Mouse (Mus musculus): ENCODE results near the gene Jam3. TPM values are rescaled to one million over a fixed set of nuclear protein-coding genes. Genes with fewer than 3 reads are reported as not detected.
A peak's percentile ranks its signal among the peaks of the same experiment; 100 is the strongest.

Jam3 gene
- polyA plus RNA-seq, 1 experiment from 2014 or later, result 68.9 TPM

GRCm38 (mm10) chr9:27106081-27106480 lies 49.1 kb downstream of the Jam3 start:
- Histone ChIP-seq H3K9me3 (no peaks in the 10 kb centered on the region), H3K4me3 (no peak overlapping the region), H3K4me2 (no peak overlapping the region), H3K9ac (no peak overlapping the region), H3K27me3 (no peaks in the 10 kb centered on the region), H3K36me3 (peaks cover 44% of the 10 kb centered on the region), H3K27ac (replicated peaks) (no peak overlapping the region), H3K4me1 (replicated peaks) (peaks cover 27% of the 10 kb centered on the region)
- peak; percentile 55; the same call in 1 of the 2 replicates for ATAC-seq (ENCODE audit: low read depth)
- WGBS, result 38% methylated on average over 1 of the region's 1 CpGs

- Histone ChIP-seq H3K4me2 (no peak overlapping the region), H3K4me3 (no peak overlapping the region), H3K4me1 (replicated peaks) (peaks cover 6% of the 10 kb centered on the region; the same call in 1 of the 2 replicates), H3K9me3 (no peaks in the 10 kb centered on the region), H3K27ac (replicated peaks) (no peak overlapping the region), H3K9ac (no peak overlapping the region), H3K27me3 (no peaks in the 10 kb centered on the region), H3K36me3 (peaks cover 87% of the 10 kb centered on the region)
- no peak for ATAC-seq (ENCODE audit: low read depth)
- 93% methylated on average over 6 of the region's 6 CpGs for WGBS
These were observed 53.8 kb downstream of the Jam3 start for GRCm38 (mm10) chr9:27101466-27101865.

DNA sequence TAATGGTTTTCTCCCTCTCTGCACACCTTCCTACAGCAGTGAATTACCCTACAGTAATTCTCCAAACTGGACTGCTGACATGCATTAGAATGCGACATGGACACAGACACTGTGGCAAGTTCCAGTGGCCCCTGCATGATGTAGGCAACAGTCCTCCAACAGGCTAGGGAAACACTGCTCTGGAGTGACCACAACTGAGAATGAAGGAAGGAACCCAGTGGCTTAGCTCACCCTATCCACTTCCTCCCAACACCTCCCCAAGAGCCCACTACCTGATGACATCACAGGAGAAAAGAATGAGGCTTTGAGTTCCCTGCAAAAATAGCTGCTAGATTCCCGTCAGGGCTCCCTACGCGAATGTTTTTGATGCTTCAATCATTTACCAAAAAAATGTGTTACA lies 55.7 kb downstream of the Jam3 start:
- H3K4me1 ChIP-seq (replicated peaks), result 0 out of 2 replicates have a peak, but pooled peaks cover 4% of the 10 kb centered on the region
- H3K27me3 ChIP-seq, result no peaks in the 10 kb centered on the region
- 88% methylated on average over 4 of the region's 4 CpGs for WGBS
- H3K4me2 ChIP-seq, result no peak overlapping the region
- ATAC-seq (ENCODE audit: low read depth), result no peak
- H3K9me3 ChIP-seq, result no peaks in the 10 kb centered on the region
- H3K36me3 ChIP-seq, result peaks cover 93% of the 10 kb centered on the region
- no peak overlapping the region for H3K4me3 ChIP-seq
- H3K9ac ChIP-seq, result no peak overlapping the region
- H3K27ac ChIP-seq (replicated peaks), result no peak overlapping the region

- Histone ChIP-seq H3K27ac (replicated peaks) (no peak overlapping the region), H3K36me3 (peaks cover 92% of the 10 kb centered on the region), H3K4me2 (no peak overlapping the region), H3K9me3 (no peaks in the 10 kb centered on the region), H3K4me3 (no peak overlapping the region), H3K27me3 (no peaks in the 10 kb centered on the region), H3K4me1 (replicated peaks) (0 out of 2 replicates have a peak, but pooled peaks cover 4% of the 10 kb centered on the region), H3K9ac (no peak overlapping the region)
- WGBS, result 85% methylated on average over 8 of the region's 8 CpGs
- no peak for ATAC-seq (ENCODE audit: low read depth)
These were observed 56.7 kb downstream of the Jam3 start for GRCm38 (mm10) chr9:27098557-27098956.

DNA sequence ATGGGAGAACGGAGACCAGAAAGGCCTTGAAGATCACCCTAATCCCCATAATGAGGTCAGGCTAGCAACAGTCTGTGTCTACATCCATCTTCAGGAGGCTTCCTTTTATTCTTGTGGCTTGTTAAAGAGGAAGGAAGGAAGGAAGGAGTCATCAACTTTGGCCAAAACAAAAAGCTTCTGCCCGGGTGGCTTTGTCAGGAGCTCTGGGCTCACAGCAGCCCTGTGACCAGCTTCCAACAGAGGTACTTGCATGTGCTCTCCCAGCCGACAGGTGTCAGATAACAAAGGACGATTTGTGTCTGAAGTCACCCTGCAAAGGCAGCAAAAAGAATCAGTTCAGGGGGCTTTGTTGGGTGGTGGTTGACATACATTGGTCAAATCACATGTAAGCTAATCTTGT lies 57.1 kb downstream of the Jam3 start:
- Histone ChIP-seq H3K27ac (replicated peaks) (no peak overlapping the region), H3K4me1 (replicated peaks) (0 out of 2 replicates have a peak, but pooled peaks cover 4% of the 10 kb centered on the region), H3K9ac (no peak overlapping the region), H3K9me3 (no peaks in the 10 kb centered on the region), H3K36me3 (peaks cover 92% of the 10 kb centered on the region), H3K27me3 (no peaks in the 10 kb centered on the region), H3K4me2 (no peak overlapping the region), H3K4me3 (no peak overlapping the region)
- no peak for ATAC-seq (ENCODE audit: low read depth)
- 23% methylated on average over 4 of the region's 4 CpGs for WGBS

DNA sequence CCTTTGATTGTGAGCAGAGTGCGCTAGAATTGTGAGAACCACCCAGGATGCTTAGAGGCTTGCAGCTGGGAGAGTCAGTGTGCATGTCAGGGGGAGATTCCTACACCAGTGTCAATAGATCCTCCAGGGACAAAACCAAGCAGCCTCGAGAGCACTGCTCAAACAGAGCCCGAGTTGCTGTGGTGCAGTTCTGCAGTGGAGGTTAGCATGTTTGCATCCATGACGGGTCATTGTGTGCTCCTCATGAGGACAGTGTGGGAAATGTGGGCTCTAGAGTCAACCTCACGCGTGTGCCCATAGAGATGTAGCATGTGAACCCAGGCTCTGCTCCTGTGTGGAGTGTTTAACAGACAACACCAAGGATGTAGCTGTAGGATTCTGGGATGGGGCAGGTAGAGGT lies 62.3 kb downstream of the Jam3 start:
- Histone ChIP-seq H3K27me3 (no peaks in the 10 kb centered on the region), H3K27ac (replicated peaks) (no peak overlapping the region), H3K4me2 (no peak overlapping the region), H3K9me3 (no peaks in the 10 kb centered on the region), H3K36me3 (peaks cover 90% of the 10 kb centered on the region), H3K4me3 (no peak overlapping the region), H3K9ac (no peak overlapping the region), H3K4me1 (replicated peaks) (0 out of 2 replicates have a peak, but pooled peaks cover 1% of the 10 kb centered on the region)
- WGBS, result 88% methylated on average over 6 of the region's 6 CpGs
- no peak for ATAC-seq (ENCODE audit: low read depth)

GRCm38 (mm10) chr9:27090801-27091775 lies 64.1 kb downstream of the Jam3 start:
- Histone ChIP-seq H3K27me3 (no peaks in the 10 kb centered on the region), H3K27ac (replicated peaks) (no peak overlapping the region), H3K4me1 (replicated peaks) (no peaks in the 10 kb centered on the region), H3K36me3 (peaks cover 94% of the 10 kb centered on the region), H3K9me3 (no peaks in the 10 kb centered on the region), H3K4me3 (no peak overlapping the region), H3K4me2 (no peak overlapping the region), H3K9ac (no peak overlapping the region)
- ATAC-seq (ENCODE audit: low read depth), result no peak
- 86% methylated on average over 13 of the region's 13 CpGs for WGBS

DNA sequence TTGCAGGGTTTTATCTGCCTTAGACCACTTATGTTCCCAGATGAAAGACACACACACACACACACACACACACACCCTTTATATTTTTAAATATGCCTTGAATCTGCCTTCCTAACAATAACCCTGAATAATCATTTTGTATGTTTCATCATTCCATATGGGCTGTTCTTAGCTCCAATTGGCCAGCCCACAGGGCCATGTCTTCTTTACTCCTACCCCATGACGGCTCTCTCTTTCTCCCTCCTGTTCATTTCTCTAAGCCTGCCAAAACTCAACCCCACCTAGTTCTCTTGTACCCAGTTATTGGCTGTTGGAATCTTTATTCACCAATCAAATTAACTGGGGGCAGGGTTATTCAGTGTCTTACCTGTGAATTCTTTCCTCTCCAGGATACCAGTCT lies 65.1 kb downstream of the Jam3 start:
- no peak for ATAC-seq (ENCODE audit: low read depth)
- Histone ChIP-seq H3K4me3 (no peak overlapping the region), H3K27me3 (no peaks in the 10 kb centered on the region), H3K4me1 (replicated peaks) (no peaks in the 10 kb centered on the region), H3K4me2 (no peak overlapping the region), H3K9me3 (no peaks in the 10 kb centered on the region), H3K9ac (no peak overlapping the region), H3K36me3 (peaks cover 94% of the 10 kb centered on the region), H3K27ac (replicated peaks) (no peak overlapping the region)
- WGBS, result 100% methylated on average over 1 of the region's 1 CpGs

DNA sequence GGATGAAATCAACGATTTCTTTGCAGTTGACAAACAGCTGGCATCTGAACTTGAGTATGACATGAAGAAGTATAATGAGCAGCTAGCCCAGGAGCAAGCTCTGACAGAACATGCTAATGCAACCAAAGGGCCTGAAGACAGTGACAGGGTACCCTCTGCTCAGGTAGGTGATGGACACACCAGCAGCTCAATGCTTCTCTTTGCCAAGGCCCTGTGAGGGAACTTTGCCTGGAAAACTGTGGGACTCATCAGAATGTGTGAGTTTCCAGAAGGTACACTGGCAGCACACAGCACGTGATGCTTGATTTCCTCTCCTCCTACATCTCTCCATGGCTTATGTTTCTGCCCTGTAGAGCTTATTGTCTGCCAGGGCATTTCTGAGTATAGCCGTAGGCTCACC lies 67.8 kb downstream of the Jam3 start:
- H3K9ac ChIP-seq, result no peak overlapping the region
- H3K4me2 ChIP-seq, result no peak overlapping the region
- no peak overlapping the region for H3K27ac ChIP-seq (replicated peaks)
- no peak overlapping the region for H3K4me3 ChIP-seq
- no peaks in the 10 kb centered on the region for H3K4me1 ChIP-seq (replicated peaks)
- no peaks in the 10 kb centered on the region for H3K27me3 ChIP-seq
- H3K9me3 ChIP-seq, result no peaks in the 10 kb centered on the region
- ATAC-seq (ENCODE audit: low read depth), result no peak
- WGBS, result 96% methylated on average over 3 of the region's 3 CpGs
- H3K36me3 ChIP-seq, result peaks cover 98% of the 10 kb centered on the region

DNA sequence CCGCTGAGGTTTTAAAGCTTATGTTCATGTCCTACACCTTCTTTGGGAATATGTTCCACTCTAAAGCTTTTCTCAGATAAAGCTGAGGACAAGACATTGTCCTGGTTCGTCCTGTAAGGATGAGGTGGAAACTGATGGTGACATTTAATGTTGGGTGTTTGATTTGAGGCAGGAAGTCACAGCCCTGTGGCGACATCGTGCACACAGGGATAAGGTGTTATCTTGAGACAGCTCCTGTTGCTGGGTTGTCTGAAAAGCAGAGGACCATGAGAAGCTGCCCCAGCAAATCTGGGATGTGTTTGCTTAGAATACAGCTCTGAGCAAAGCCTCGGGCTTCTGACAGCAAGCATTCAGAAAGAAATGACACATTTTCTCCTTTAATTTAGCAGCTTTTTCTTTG lies 69.0 kb downstream of the Jam3 start:
- Histone ChIP-seq H3K36me3 (peaks cover 92% of the 10 kb centered on the region), H3K27me3 (no peaks in the 10 kb centered on the region), H3K9ac (no peak overlapping the region), H3K4me2 (no peak overlapping the region), H3K4me3 (no peak overlapping the region), H3K27ac (replicated peaks) (no peak overlapping the region), H3K4me1 (replicated peaks) (no peaks in the 10 kb centered on the region), H3K9me3 (no peaks in the 10 kb centered on the region)
- ATAC-seq (ENCODE audit: low read depth), result no peak
- WGBS, result 92% methylated on average over 5 of the region's 5 CpGs

DNA sequence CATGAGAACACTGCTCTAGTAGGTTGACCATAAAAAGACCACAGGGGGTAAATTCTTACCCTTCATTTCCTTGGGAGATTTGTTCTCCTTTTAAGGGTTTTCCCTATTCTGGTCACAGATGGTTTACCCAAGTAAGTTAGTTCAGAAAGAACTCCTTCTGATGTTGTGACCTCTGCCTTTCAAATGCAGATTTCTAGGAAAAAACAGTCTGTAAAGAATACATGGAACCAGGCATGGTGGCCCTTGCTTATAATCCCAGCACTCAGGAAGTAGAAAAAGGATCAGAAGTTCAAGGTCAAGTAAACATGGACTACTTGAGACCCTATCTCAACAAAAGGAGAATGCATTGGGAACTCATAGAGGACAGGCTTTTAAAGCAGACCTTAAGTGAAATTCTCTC lies 79.4 kb downstream of the Jam3 start:
- no peak overlapping the region for H3K27ac ChIP-seq (replicated peaks)
- H3K27me3 ChIP-seq, result no peaks in the 10 kb centered on the region
- no peaks in the 10 kb centered on the region for H3K9me3 ChIP-seq
- ATAC-seq (ENCODE audit: low read depth), result no peak
- H3K36me3 ChIP-seq, result peaks cover 58% of the 10 kb centered on the region
- no peak overlapping the region for H3K4me2 ChIP-seq
- no peaks in the 10 kb centered on the region for H3K4me1 ChIP-seq (replicated peaks)
- no peak overlapping the region for H3K9ac ChIP-seq
- H3K4me3 ChIP-seq, result no peak overlapping the region

GRCm38 (mm10) chr9:27074677-27075076 lies 80.5 kb downstream of the Jam3 start:
- Histone ChIP-seq H3K36me3 (peaks cover 59% of the 10 kb centered on the region), H3K4me2 (no peak overlapping the region), H3K4me3 (no peak overlapping the region), H3K4me1 (replicated peaks) (no peaks in the 10 kb centered on the region), H3K27me3 (no peaks in the 10 kb centered on the region), H3K9me3 (no peaks in the 10 kb centered on the region), H3K27ac (replicated peaks) (no peak overlapping the region), H3K9ac (no peak overlapping the region)
- ATAC-seq (ENCODE audit: low read depth), result no peak
- 83% methylated on average over 1 of the region's 1 CpGs for WGBS

- H3K4me3 ChIP-seq, result no peak overlapping the region
- ATAC-seq (ENCODE audit: low read depth), result no peak
- 99% methylated on average over 4 of the region's 4 CpGs for whole genome bisulfite sequencing
- H3K27ac ChIP-seq (replicated peaks), result no peak overlapping the region
- H3K36me3 ChIP-seq, result peaks cover 75% of the 10 kb centered on the region
- H3K4me1 ChIP-seq (replicated peaks), result no peaks in the 10 kb centered on the region
- no peaks in the 10 kb centered on the region for H3K27me3 ChIP-seq
- H3K9me3 ChIP-seq, result no peaks in the 10 kb centered on the region
- no peak overlapping the region for H3K9ac ChIP-seq
- no peak overlapping the region for H3K4me2 ChIP-seq
These were observed 84.3 kb downstream of the Jam3 start for GRCm38 (mm10) chr9:27070895-27071294.

Data from neural tube, embryonic 13.5 days (tissue).